Mouse (Mus musculus) brain, adult 2 months (tissue): Measurements from ENCODE around the gene Ssbp3.
A peak's percentile ranks its signal among the peaks of the same experiment; 100 is the strongest.

Experiments used
- DNase-seq: peaks from one replicate; pipeline ENCODE4 v3.0.0; 2011; ENCODE audit warnings: low read depth, low spot score

Gene Ssbp3

DNA sequence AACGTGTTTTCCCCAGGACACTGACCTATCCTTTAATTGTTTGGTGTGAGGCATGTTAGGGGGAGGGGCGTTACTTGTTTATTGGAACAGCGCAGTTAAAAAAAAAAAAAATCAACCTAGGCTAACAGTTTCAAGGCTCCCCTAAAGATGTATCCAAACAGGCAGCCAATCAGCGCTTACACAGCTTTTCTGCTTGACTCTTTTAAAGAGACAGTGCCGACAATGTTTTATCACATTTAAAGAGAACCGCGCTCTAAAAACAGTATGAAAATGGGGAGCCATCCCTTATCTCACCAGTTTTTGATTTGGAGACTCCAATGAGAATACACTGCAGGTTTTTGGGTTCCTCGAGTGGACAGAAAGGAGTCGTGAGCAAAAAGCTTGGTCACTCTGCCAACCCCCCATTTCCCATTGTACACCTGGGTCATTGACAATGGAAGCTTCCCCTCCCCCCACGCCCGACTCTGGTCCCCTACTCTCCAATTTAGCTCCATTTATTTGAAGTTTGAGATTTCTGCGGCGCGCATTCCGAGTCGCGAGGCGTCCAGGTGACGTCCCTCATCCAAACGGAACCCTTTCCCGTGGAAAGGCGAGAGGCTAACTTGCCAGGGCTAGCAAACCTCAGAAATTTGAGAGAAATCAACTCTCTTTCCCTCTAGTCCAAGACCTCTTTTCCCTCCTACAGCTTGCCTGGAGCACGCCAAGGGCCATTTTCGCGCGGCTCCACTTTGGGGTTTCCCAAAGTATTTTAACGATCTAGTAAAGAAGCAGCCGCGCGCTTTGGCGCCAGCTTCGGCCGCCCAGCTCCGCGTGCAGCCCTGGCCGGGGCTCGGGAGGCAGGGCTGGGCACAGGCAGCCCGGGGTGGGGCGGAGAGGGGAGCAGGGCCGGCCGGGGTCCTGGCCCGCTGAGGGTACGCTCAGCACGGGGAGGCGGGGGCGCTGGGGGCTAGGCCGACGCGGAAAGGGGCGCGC is at the start of gene Ssbp3:
Gene Ssbp3, plus strand, starts transcription at position 501 of the 972 bp plus-strand sequence.
- peak; percentile 98 for DNase-seq

DNA sequence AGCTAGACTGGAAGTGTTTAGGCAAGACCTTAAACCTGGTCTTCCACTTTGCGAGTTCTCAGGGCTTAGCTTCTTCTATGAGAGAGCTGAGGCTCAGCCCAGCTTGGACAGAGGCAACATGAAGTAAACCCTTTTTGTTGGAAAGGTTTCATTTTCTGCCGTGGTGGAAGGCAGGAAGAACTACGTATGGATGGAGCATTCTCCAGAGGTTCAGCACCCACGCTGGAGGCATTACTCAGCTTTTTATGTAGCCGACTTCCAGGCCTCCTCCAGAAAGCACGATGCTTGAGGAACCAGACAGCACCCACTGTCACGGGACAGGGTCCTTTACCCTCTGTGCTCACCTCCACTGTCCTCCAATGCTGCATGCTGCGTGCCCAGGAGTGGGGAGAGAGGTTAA is 48.6 kb upstream of the Ssbp3 start:
- peak; percentile 61 for DNase-seq

DNA sequence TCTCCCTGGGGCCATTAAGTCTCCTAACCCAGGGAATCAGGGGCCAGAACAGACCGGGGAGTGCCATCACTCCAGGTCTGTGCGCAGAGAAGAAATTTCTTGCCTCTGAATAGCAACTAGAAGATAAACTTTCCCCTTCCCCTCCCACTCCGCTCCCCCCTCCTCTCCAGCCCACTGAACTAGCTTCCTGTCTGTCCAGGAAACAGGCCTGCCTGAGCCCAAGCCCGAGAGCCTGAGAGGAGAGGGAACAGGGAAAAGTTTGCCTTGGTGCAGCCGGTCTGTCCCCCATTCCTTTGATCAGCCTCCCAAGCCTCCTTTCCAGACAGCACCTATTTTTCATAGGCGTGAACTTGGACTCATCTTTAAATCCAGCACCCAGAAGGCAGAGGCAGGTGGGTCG is 48.2 kb upstream of the Ssbp3 start:
- DNase-seq = no peak

DNA sequence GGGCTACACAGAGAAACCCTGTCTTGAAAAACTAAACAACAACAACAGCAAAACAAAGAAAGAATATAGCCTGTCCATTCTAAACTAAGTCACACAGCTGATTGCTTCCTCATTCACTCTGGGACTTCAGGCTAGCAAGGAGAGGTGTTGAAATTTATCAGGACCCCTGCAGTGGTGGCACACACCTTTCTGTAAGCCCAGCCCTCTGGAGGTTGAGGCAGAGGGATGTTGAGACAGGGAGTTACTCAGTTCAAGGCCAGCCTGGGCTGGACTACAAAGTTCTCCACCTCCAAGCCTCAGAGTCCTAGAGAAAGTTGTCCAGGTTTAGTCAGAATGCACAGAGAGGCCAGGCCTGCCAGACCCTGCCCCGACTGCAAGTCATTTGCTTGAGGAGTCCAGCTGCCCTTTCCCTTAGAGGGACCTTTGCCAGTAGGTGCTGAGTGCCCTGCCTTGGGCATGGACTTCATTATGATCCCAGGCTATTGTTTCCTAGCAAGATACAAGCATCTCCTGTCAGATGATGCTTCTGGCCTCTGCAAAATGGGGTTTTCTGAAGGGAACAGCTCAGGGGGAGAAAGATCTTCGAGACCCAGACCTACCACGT is 47.6 kb upstream of the Ssbp3 start:
- DNase-seq = no peak

DNA sequence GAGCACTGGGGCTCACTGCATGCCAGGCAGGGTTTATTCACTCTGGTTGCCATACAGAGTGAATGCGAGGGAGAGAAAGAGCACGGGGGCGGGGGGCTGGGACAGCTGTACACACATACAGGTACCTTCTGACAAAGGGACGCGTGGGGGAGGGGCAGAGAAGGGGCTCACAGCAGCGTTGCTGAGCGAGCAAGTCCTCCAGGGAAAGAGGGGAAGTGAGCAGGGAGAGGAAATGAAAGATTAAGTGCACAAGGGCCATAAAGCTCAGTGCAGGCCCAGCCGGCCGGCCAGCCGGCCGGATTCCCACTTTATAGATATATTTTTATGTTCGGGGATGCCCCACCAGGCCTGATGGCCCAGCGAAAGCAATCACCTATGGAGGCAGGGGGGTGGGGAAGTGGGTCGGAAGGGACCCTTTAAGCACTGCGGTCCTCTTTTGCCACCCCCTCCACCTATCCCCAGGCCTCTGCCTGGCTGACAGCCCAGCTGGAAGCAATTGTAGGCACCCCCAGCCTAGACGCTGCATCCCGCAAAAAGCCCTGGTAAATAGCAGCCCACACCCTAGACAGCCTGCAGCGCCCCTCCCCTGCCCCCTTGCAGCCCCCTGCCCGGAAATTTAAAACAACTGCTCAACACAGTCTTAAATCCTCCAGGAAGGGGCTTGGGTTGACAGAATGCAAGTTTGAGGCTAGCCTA is 44.9 kb upstream of the Ssbp3 start:
- DNase-seq = no peak

DNA sequence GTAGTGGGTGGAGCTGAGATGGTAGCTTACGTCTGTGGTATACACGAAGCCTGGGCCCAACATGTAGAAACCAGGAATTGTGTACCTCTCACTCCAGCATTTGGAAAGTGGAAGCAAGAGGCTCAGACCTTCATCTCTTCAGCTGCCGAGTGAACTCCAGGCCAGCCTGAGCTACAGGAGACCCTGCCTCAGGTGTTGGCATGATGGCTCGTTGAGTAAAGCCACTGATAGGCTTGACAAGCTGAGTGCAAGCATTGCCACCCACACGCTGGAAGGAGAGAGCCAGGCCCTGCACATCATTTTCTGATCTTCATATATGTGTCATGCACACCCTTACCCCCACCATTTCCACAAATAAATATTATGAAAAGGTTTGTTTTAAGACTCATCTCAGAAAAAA is 44.1 kb upstream of the Ssbp3 start:
- no peak for DNase-seq

DNA sequence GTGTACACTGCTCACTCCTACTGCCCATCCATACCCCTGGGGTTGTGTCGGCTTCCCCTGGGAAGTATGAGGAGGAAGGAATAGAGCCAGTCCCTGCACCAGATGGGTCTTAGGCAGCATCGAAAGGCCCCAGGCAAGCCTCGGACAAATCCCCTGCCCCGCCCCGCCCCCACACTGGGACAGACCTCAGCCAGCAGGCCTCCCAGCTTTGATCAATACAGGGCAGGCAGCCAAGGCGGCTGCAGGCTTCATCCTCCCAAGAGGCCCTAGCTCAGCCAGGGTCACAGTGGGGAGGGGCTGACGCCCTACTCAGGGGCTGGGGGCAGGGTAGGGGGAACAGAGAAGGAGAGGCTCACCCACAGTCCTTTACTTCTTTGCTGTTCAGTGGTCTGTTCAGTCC is 43.7 kb upstream of the Ssbp3 start:
- peak; percentile 58 for DNase-seq

DNA sequence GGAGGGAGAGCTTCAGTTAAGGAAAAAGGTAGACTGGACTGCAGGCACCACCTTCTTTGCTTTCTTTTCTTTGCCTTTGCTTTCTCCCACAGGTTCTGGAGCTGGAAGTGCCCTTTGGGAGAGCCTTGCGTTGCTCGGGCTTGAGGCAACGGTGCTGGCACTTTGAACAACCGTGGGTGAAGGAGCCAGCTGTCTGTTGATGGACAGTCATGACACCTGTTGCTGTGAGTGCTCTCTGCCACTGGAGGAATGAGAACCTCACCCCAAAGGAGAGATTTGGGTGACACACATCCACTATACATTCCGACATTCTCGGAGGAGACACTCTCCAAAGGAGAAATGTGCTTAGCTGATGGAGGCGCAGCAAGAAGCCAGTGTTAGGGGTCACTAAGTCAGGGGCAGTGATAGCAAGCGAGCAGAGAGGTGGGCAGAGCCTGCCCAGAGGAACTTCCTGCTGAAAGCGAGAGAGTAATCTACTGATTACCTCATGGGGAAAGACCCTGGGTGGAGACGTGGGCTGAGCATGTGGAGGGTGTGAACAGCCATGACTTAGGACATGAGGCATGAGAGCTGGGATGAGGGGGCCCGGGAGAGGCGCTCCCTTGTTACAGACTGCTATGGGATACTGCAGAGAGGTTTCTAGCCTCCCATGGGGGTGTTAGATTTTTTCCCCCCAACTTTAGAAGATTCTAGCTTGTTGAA is 41.6 kb upstream of the Ssbp3 start:
- no peak for DNase-seq

DNA sequence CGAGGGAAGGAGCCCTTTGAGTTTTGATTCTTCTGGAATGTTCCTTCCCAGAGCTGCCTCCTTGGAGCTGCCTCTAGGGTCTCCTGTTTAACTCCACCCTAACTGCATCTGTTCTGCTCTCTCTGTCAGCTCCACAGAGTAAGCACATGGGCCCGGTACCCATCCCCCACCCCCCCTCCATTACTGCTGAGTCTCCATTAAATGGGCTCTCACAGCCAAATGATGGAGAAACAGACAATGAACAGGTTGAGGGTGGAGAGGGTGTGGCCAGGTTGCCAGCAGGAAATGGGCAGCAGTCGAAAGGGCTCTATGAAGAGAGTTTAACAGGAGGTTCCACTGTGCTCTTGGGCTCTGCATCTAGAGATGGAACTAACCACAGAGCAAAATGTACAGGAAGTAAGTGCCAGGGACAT is 41.0 kb upstream of the Ssbp3 start:
- no peak for DNase-seq

DNA sequence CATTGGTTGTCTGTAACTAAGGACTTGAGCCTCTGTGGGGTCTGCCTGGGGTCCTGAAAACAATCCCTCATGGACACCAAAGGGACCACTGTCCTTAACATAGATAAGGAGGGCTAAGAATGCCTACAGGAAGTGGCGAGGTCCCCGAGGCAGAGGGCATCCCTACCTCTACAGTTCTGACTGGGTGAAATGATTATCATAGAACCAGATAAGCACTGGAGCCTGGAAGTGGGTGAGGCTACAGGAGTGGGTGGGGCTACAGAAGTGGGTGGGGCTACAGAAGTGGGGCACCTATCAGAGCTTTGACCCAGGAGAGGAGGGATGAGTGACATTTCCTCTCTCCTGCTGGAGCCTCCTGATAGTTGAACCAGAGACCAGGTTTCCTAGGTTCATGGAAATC is 39.9 kb upstream of the Ssbp3 start:
- no peak for DNase-seq

DNA sequence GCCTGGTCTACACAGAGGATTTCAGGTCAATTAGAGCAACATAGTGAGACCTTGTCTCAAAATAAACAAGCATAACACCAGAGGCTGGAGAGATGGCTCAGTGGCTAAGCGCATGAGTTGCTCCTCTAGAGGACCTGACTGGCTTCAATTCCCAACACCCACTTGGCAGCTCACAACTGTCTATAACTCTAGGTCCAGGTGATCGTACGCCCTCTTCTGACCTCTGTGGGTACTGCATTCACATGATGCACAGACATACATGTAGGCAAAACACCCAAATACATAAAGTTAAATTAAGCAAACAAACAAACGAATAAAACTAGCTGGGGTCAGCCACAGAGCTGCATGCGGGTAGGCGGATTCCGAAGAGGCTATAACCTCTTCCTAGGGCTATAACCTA is 36.0 kb upstream of the Ssbp3 start:
- DNase-seq = no peak

DNA sequence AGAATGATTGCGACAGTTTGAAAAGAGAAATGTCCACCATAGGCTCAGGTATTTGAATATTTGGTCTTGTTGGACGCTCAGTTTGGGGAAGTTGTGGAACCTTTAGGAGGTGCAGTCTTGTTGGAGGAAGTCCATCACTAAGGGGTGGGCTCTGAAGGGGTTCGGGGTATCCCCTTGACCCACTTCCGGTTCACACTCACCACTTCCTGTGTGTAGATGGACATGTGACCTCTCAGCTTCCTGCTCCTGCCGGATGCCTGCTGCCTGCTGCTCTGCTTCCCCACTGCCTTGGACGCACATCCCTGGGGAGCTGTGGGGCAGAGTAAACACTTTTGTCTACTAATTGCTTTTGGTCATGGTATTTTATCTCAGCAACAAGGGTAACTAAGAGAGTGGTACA is 29.4 kb upstream of the Ssbp3 start:
- no peak for DNase-seq

DNA sequence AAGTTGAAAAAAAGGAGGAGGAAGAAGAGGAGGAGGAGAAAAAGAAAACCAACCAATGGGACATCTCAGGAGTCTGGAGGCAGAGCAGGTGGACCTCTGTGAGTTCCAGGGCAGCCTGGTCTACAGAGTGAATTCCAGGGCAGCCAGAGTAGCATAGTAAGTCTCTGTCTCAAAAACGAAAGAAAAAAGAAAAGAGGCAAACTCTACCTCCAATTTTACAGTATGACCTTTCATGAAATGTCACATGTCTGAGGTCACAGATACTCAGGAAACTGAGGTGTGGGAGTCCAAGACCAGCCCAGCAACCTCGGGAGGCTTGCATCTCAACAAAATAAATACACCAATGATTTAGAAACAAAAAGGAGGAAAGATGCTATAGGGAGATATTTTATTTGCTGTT is 27.4 kb upstream of the Ssbp3 start:
- DNase-seq = no peak

DNA sequence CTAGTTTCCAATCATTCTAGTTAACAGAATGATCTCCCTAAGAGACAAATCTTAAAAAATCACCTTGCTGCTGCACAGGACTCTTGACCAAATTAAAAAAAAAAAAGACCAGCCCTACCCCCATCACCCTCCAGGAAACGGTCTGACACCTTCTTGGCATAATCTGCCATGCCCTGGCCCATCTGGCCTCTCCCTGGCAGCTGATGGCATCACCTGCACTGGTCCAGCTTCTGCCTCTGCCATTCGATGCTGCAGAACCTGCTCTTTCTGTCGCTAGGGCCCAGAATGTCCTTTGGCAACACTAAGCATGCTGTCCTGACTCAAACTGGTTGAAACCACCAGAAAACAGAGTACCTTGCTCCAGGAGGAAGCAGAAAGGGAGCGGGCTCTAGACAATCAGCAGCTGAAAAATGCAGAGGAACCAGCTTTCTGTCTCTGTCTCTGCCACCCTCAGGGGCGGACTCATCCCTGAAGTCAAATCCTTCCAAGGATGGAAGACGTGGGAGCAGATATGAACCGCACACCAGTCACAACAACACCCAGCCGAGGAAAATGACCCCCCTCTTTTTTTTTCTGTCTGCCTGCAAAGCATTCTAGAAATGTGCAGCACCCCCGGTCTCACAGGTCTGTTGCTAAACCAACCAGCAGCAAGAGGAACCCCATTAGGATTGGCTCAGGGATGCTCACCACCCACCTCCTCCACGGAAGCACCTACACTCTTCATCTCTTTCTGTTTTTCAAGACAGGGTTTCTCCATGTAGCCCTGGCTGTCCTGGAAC is 24.0 kb upstream of the Ssbp3 start:
- peak; percentile 82 for DNase-seq

DNA sequence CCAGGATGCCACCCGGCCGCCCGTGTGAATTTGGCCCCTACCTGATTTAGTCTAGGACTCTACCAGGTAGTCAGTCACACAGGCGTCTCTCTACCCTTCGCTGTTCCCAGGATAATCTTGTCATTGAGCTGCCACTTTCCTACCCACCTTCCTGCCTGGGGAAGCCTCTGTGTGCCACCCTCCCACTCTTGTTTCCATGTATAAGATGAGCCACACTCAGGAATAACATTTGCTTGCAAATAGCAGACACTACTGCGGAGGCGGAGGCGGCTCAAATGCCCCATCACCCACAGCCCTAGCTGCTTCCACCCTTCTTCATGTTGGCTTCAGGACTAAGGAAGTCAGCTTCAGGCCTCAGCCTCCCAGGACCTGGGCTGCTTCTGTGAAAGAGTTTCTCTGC is 14.4 kb upstream of the Ssbp3 start:
- peak; percentile 86 for DNase-seq

DNA sequence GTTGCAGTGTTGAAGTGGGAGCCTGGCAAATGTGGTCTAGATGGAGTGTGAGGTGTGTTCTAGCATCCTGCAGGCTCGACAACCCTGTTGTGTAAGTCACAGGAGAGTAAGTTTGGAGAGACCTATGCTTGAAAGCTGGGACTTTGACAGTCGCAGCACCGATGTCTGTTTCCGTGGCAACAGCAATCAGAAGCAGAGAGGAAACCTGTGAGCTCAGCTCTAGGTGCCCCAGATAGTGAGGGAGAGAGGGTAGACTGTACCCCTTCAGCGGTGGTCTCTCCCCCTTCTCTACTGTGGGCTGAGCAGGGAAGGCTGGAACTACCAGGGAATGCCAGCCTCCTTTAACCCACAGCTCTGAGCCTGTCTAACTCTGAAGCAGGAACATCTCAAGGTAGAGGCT is 11.6 kb upstream of the Ssbp3 start:
- peak; percentile 66 for DNase-seq

DNA sequence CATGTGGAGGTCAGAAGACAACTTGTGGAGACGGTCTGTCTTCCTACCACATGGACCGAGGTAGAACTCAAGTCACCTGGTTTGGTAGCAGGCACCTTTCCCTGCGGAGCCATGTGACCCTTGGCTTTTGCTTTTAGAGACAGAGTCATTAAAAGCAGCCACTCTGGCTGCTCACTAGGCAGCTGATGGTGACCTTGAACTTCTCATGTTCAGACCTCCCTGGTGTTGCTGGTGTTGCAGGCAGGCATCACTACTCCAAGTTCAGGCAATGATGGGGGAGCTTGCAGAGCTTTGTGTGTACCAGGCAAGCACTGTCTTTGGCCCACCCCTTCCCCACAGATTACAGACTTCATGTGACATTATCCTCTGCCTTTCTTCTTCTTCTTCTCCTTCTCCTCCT is 11.0 kb upstream of the Ssbp3 start:
- DNase-seq = no peak

DNA sequence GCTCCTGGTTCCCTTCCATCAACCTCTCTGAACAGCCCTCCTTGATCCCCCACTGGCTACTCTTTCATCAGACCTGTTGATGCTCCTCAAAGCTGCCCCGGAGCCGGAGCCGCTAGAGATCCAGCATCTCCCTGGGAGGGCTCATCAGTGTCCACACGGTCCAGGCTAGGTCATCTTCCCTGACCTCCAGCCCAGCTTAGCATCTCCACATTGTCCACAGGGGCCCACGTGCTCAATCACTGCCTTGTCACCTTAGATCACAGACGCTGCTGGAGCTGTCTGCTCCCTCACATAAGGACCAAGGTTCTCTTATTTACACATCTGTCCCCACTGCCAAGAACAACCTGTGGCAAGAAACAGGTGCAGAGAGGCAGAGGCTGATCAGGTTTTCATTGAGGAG is 9.8 kb upstream of the Ssbp3 start:
- DNase-seq = no peak

DNA sequence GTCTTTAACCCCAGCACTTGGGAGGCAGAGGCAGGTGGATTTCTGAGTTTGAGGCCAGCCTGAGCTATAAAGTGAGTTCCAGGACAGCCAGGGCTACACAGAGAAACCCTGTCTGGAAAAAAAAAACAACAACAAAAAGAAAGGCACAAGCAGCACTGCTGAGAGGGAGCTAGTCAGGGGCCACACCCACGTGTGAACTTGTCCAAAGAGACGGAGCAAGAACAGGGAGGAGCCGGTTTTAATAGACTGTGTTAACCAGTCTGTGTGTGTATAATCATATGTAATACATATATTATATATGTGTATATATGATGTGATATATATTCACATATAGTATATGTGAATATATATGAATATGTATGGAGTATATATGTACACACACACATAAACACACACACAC is 8.9 kb upstream of the Ssbp3 start:
- DNase-seq = no peak

DNA sequence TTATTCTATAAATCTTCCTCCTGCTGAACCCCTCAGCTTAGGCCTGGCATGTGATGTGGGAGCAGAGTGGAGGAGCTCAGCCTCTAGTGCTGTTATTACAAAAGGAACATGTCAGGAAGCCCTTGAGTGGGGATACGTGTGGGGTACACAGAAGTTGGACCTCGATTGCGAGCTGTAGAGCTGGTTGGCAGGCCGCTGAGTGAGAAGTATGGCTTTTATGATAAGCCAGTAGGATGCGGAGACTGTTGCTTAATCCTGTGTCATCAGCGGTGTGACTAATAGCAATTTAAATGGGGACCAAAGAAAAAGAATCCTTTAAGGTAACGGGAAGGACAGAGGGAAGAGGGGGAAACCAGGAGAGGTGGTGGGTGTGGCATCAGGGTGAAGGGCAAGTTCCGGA is 8.3 kb upstream of the Ssbp3 start:
- DNase-seq = no peak

DNA sequence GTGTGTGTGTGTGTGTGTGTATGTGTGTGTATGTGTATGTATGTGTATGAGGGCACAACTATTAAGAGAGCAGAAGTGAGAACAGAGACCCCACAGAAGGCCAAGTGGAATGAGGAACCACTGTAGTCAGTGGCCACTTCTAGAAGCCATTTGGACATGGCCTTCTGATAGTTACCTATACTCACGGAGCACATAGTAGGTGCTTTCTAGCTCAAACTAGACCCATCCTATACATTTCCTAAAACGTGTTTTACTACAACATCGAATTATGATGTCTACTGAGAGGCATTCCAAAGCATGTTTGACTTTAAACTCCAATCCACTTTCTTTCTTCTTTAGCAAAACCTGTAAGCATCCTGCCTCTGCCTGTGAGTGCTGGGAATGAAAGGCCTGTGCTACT is 4.6 kb upstream of the Ssbp3 start:
- DNase-seq = no peak
